Mouse (Mus musculus) heart, embryonic 14.5 days (tissue): ENCODE measurements at regions not wholly inside any gene's neighbourhood (a gene's known extent, or its start where the extent isn't known, plus 50 kb on each side); places are given as distances from the start of the nearest gene placed in this dataset.

Experiments used
- ATAC-seq: fragments of 200-750 bp; cut with Nextera tagmentation; 2 replicates; pipeline ENCODE4 v1.8.0; 2017; ENCODE audit warnings: low read depth, moderate TSS enrichment; ENCODE audit not compliant: insufficient number of reproducible peaks, insufficient read depth, low FRiP score
- H3K27ac ChIP-seq, 2 experiments: fragments of 200-500 bp in 1 of 2; fragments of 300-500 bp in 1 of 2; sonication (generic) in 1 of 2; replicated peaks in 1 of 2; 2 replicates each; pipeline ENCODE4 v1.5.1; 2012 to 2014; ENCODE audit warnings: low read depth in 2 of 2, low read length in 2 of 2, control low read depth in 1 of 2, mild to moderate bottlenecking in 1 of 2, mixed read lengths in 1 of 2; ENCODE audit not compliant: control insufficient read depth in 1 of 2, insufficient read depth in 1 of 2
- H3K27me3 ChIP-seq: fragments of 300-500 bp; sonication (generic); 2 replicates; pipeline ENCODE4 v1.6.1; 2014; ENCODE audit warnings: mild to moderate bottlenecking, low read length, control low read depth; ENCODE audit not compliant: control insufficient read depth, insufficient read depth
- H3K36me3 ChIP-seq: fragments of 300-500 bp; sonication (generic); 2 replicates; pipeline ENCODE4 v1.6.1; 2014; ENCODE audit warnings: mild to moderate bottlenecking, control low read depth, low read length, mixed read lengths; ENCODE audit not compliant: control insufficient read depth, insufficient read depth
- H3K4me1 ChIP-seq, 2 experiments: fragments of 200-500 bp in 1 of 2; fragments of 300-500 bp in 1 of 2; sonication (generic) in 1 of 2; 2 replicates each; pipeline ENCODE4 v1.6.1; 2012 to 2014; ENCODE audit warnings: low read length in 2 of 2, control low read depth in 1 of 2, mixed read lengths in 1 of 2; ENCODE audit not compliant: control insufficient read depth in 2 of 2, insufficient read depth in 2 of 2
- H3K4me2 ChIP-seq: fragments of 300-500 bp; sonication (generic); 2 replicates; pipeline ENCODE4 v1.6.1; 2014; ENCODE audit warnings: mild to moderate bottlenecking, low read length
- H3K4me3 ChIP-seq, 2 experiments: fragments of 200-500 bp in 1 of 2; fragments of 300-500 bp in 1 of 2; sonication (generic) in 1 of 2; 2 replicates each; pipeline ENCODE4 v1.5.1; 2012 to 2014; ENCODE audit warnings: low read length in 2 of 2, mild to moderate bottlenecking in 2 of 2, control low read depth in 1 of 2, low read depth in 1 of 2, moderate library complexity in 1 of 2; ENCODE audit not compliant: control insufficient read depth in 1 of 2, insufficient read depth in 1 of 2
- H3K9ac ChIP-seq: fragments of 300-500 bp; sonication (generic); 2 replicates; pipeline ENCODE4 v1.6.1; 2014; ENCODE audit warnings: mild to moderate bottlenecking, low read length
- H3K9me3 ChIP-seq: fragments of 300-500 bp; sonication (generic); 2 replicates; pipeline ENCODE4 v1.6.1; 2016; ENCODE audit warnings: low read length, control low read depth; ENCODE audit not compliant: control insufficient read depth
- WGBS: fragments of 180-500 bp; shearing (Covaris S2); extraction: QIAGEN DNeasy Blood & Tissue Kit; methylation state at CpG from one replicate; pipeline ENCODE4 v1.1.7; 2014; 5-methylcytosine and 5-hydroxymethylcytosine counted together

DNA sequence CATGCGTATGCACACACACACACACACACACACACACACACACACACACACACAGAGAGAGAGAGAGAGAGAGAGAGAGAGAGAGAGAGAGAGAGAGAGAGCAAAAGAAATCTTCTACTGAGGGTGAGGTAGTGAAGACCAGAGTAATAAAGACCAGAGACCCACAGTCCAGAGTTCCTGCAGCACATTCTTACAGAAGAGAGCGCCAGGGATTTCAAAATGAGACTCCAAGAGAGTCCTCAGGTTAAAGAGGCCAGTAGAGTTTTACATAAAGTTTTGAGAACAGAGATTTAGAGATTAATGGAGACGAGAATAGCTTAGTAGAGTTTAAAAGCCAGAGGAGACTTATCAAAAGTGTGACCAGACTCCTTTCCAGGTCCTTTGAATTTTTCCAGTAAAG, 324.6 kb upstream of the Slc24a2 start:
- Histone ChIP-seq H3K4me2 (no peak overlapping the region), H3K9ac (no peak overlapping the region), H3K27ac (no peak overlapping the region), H3K36me3 (no peaks in the 10 kb centered on the region), H3K9me3 (no peaks in the 10 kb centered on the region), H3K27me3 (no peaks in the 10 kb centered on the region), H3K4me3 (no peak overlapping the region), H3K4me1 (no peaks in the 10 kb centered on the region)
- ATAC-seq, result no peak
- WGBS, result 59% methylated on average over 3 of the region's 3 CpGs
